In the genomic region with DNA sequence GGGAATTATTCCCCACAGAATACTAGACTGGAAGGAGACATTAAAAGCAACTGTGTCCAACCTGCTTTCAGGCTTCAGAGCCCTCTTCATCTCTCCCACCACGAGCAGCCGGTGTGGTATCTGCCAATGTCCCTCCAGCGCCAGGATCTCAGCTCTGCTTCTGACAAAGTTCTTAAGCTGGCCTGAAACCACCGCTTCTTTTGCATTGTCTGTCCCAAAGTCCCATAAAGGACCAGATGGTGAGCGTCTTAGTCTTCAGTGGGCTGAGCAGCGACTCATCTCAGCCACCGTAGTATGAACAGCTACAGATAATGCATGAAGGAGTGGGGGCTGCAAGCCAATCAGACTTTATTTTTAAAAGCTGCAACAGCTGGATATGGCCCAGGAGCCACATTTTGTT, we compare ENCODE assay signal across 17 mouse cellular contexts.
A peak's percentile ranks its signal among the peaks of the same experiment; 100 is the strongest.
DNase-seq lines count a peak whose midpoint lies in the region; ATAC-seq and TF ChIP-seq lines count a peak whose summit lies in the region.
"Had no signal": no experiment of that assay in that cellular context is flagged by ENCODE, and none has a peak within 500 bp of the region (broad histone marks: within the 10 kb centered on the region; RNA-seq: fewer than 3 reads in every experiment).

No protein-coding gene starts in this region.

- intact Hi-C loops in left cerebral cortex, postnatal 14 days (cut with DNase I): no loop called here
- intact Hi-C loops in left cerebral cortex, postnatal 10 days (cut with DNase I): no loop called here

- peak overlapping the region; percentile 64 for H3K27ac ChIP-seq in hindbrain, postnatal 0 days
- H3K27ac ChIP-seq in hindbrain, embryonic 10.5 days: no peak overlapping the region
- H3K27ac ChIP-seq: heart, embryonic 10.5 days; liver, embryonic 15.5 days had no signal

- no peaks in the 10 kb centered on the region for H3K27me3 ChIP-seq in hindbrain, postnatal 0 days (ENCODE audit: insufficient read depth, low read length)
- H3K27me3 ChIP-seq in hindbrain, embryonic 10.5 days (ENCODE audit: insufficient read depth, poor library complexity, severe bottlenecking): no peaks in the 10 kb centered on the region

- no peaks in the 10 kb centered on the region for H3K9me3 ChIP-seq in hindbrain, postnatal 0 days (ENCODE audit: low read length)
- no peaks in the 10 kb centered on the region for H3K9me3 ChIP-seq in hindbrain, embryonic 10.5 days
- H3K9me3 ChIP-seq: heart, embryonic 10.5 days; liver, embryonic 15.5 days; megakaryocyte, embryonic 14.5 days had no signal

- peak overlapping the region; percentile 16; the same call in 1 of the 2 replicates for H3K4me2 ChIP-seq in hindbrain, postnatal 0 days (ENCODE audit: low read depth, low read length)
- H3K4me2 ChIP-seq: liver, embryonic 15.5 days had no signal

- DNase-seq in cerebellum, postnatal 14 days: peak; percentile 50 to 57
- DNase-seq in cerebellum, adult 9-11 months: no peak
- DNase-seq in hindbrain, postnatal 0 days (ENCODE audit: low spot score): peak; percentile 77
- no peak for DNase-seq in hindbrain, embryonic 10.5 days (ENCODE audit: low spot score)
- peak; percentile 35 to 40 for DNase-seq in left cerebral cortex, postnatal 14 days (ENCODE audit: low spot score in 2 of 2)
- no peak for DNase-seq in left cerebral cortex, postnatal 10 days (ENCODE audit: extremely low spot score in 1 of 2, low spot score in 2 of 2)
- peak; percentile 48 for DNase-seq in brain, adult 2 months (ENCODE audit: low read depth, low spot score)
- DNase-seq in thymus, postnatal 14 days: no peak
- DNase-seq: adrenal gland, adult 2 months; gastrocnemius, postnatal 25 days; kidney, adult 2 months; lung, postnatal 10 days; spleen, adult 18-20 months had no signal

- H3K9ac ChIP-seq in hindbrain, postnatal 0 days (replicated peaks; ENCODE audit: low read length): no peak overlapping the region
- H3K9ac ChIP-seq: liver, embryonic 15.5 days had no signal

- peaks cover 19% of the 10 kb centered on the region for H3K4me1 ChIP-seq in hindbrain, postnatal 0 days (ENCODE audit: insufficient read depth, low read length)
- peaks cover 17% of the 10 kb centered on the region for H3K4me1 ChIP-seq in hindbrain, embryonic 10.5 days (replicated peaks)
- H3K4me1 ChIP-seq: liver, embryonic 15.5 days; megakaryocyte, embryonic 14.5 days had no signal

- WGBS in hindbrain, postnatal 0 days: 33% methylated on average over 7 of the region's 7 CpGs
- 89% methylated on average over 7 of the region's 7 CpGs for WGBS in hindbrain, embryonic 10.5 days

- no peak overlapping the region for H3K4me3 ChIP-seq in hindbrain, postnatal 0 days (ENCODE audit: low read length)
- no peak overlapping the region for H3K4me3 ChIP-seq in hindbrain, embryonic 10.5 days
- H3K4me3 ChIP-seq: heart, embryonic 10.5 days; liver, embryonic 15.5 days; megakaryocyte, embryonic 14.5 days; myocyte had no signal

- no peak for TF ChIP-seq CTCF in hindbrain, postnatal 0 days (IDR thresholded peaks at IDR 0.05; ENCODE audit: low read depth)

- H3K36me3 ChIP-seq in hindbrain, postnatal 0 days (ENCODE audit: insufficient read depth, low read length): no peaks in the 10 kb centered on the region
- no peaks in the 10 kb centered on the region for H3K36me3 ChIP-seq in hindbrain, embryonic 10.5 days
- H3K36me3 ChIP-seq: heart, embryonic 10.5 days; liver, embryonic 15.5 days had no signal

- peak; percentile 57 for ATAC-seq in hindbrain, postnatal 0 days

Comparison
In these comparisons a context has a peak if more than half of its experiments do, and no peak if none do; other contexts are left out.
1. DNase-seq: peak in cerebellum, postnatal 14 days (2 of 2), hindbrain, postnatal 0 days (single experiment), left cerebral cortex, postnatal 14 days (2 of 2) and brain, adult 2 months (single experiment); none in cerebellum, adult 9-11 months (single experiment), hindbrain, embryonic 10.5 days (single experiment), left cerebral cortex, postnatal 10 days (0 of 2) and thymus, postnatal 14 days (single experiment).